Mouse (Mus musculus): ENCODE measurements around the gene Kazald1. TPM values are rescaled to one million over a fixed set of nuclear protein-coding genes. Genes with fewer than 3 reads are reported as not detected.
A peak's percentile ranks its signal among the peaks of the same experiment; 100 is the strongest.

Kazald1 gene
- polyA plus RNA-seq, 1 experiment = 0.67 TPM

GRCm38 (mm10) chr19:45081841-45082550 is 7.0 kb downstream of the Kazald1 start:
- Histone ChIP-seq H3K4me1 (ENCODE audit: control insufficient read depth, insufficient read depth, low read length) (peaks cover 2% of the 10 kb centered on the region), H3K27me3 (ENCODE audit: control insufficient read depth, insufficient read depth, low read length, poor library complexity, severe bottlenecking) (peaks cover 5% of the 10 kb centered on the region; the same call in 1 of the 2 replicates), H3K4me3 (ENCODE audit: low read depth, low read length) (no peak overlapping the region), H3K9me3 (replicated peaks; ENCODE audit: control insufficient read depth, insufficient read depth, low read length, poor library complexity, severe bottlenecking) (no peaks in the 10 kb centered on the region), H3K9ac (ENCODE audit: low read depth, poor library complexity, severe bottlenecking) (no peak overlapping the region), H3K36me3 (ENCODE audit: control insufficient read depth, insufficient read depth, low read length, poor library complexity, severe bottlenecking) (no peaks in the 10 kb centered on the region), H3K27ac (ENCODE audit: insufficient read depth, low read length) (no peak overlapping the region)
- TF ChIP-seq CTCF (IDR thresholded peaks at IDR 0.05; ENCODE audit: low read depth, low read length) = peak; percentile 63
- no peak for TF ChIP-seq POLR2A (IDR thresholded peaks at IDR 0.05; ENCODE audit: insufficient read depth, low read length)

GRCm38 (mm10) chr19:45097868-45098267 is 22.8 kb downstream of the Kazald1 start:
- Histone ChIP-seq H3K9ac (ENCODE audit: low read depth, poor library complexity, severe bottlenecking) (no peak overlapping the region), H3K27me3 (ENCODE audit: control insufficient read depth, insufficient read depth, low read length, poor library complexity, severe bottlenecking) (no peaks in the 10 kb centered on the region), H3K4me1 (ENCODE audit: control insufficient read depth, insufficient read depth, low read length) (no peaks in the 10 kb centered on the region), H3K36me3 (ENCODE audit: control insufficient read depth, insufficient read depth, low read length, poor library complexity, severe bottlenecking) (no peaks in the 10 kb centered on the region), H3K27ac (ENCODE audit: insufficient read depth, low read length) (no peak overlapping the region), H3K4me3 (ENCODE audit: low read depth, low read length) (no peak overlapping the region), H3K9me3 (replicated peaks; ENCODE audit: control insufficient read depth, insufficient read depth, low read length, poor library complexity, severe bottlenecking) (no peaks in the 10 kb centered on the region)
- no peak for TF ChIP-seq POLR2A (IDR thresholded peaks at IDR 0.05; ENCODE audit: insufficient read depth, low read length)
- 0 out of 2 replicates have a peak, but pooled peaks have one; percentile 29 for TF ChIP-seq EP300 (IDR thresholded peaks at IDR 0.05; ENCODE audit: insufficient read depth, low read depth, low read length)

- Histone ChIP-seq H3K9ac (ENCODE audit: low read depth, poor library complexity, severe bottlenecking) (no peak overlapping the region), H3K9me3 (replicated peaks; ENCODE audit: control insufficient read depth, insufficient read depth, low read length, poor library complexity, severe bottlenecking) (no peaks in the 10 kb centered on the region), H3K27me3 (ENCODE audit: control insufficient read depth, insufficient read depth, low read length, poor library complexity, severe bottlenecking) (no peaks in the 10 kb centered on the region), H3K27ac (ENCODE audit: insufficient read depth, low read length) (no peak overlapping the region), H3K36me3 (ENCODE audit: control insufficient read depth, insufficient read depth, low read length, poor library complexity, severe bottlenecking) (no peaks in the 10 kb centered on the region), H3K4me3 (ENCODE audit: low read depth, low read length) (no peak overlapping the region), H3K4me1 (ENCODE audit: control insufficient read depth, insufficient read depth, low read length) (no peaks in the 10 kb centered on the region)
- no peak for TF ChIP-seq EP300 (IDR thresholded peaks at IDR 0.05; ENCODE audit: insufficient read depth, low read depth, low read length)
- peak; percentile 24 for TF ChIP-seq CTCF (IDR thresholded peaks at IDR 0.05; ENCODE audit: low read depth, low read length)
Measured at GRCm38 (mm10) chr19:45100486-45101270, 25.6 kb downstream of the Kazald1 start.

- TF ChIP-seq CTCF (IDR thresholded peaks at IDR 0.05; ENCODE audit: low read depth, low read length) (no peak), POLR2A (IDR thresholded peaks at IDR 0.05; ENCODE audit: insufficient read depth, low read length) (no peak), EP300 (IDR thresholded peaks at IDR 0.05; ENCODE audit: insufficient read depth, low read depth, low read length) (no peak)
- no peaks in the 10 kb centered on the region for H3K27me3 ChIP-seq (ENCODE audit: control insufficient read depth, insufficient read depth, low read length, poor library complexity, severe bottlenecking)
- H3K9ac ChIP-seq (ENCODE audit: low read depth, poor library complexity, severe bottlenecking) = no peak overlapping the region
- H3K4me1 ChIP-seq (ENCODE audit: control insufficient read depth, insufficient read depth, low read length) = no peaks in the 10 kb centered on the region
- H3K27ac ChIP-seq (ENCODE audit: insufficient read depth, low read length) = no peak overlapping the region
- no peaks in the 10 kb centered on the region for H3K36me3 ChIP-seq (ENCODE audit: control insufficient read depth, insufficient read depth, low read length, poor library complexity, severe bottlenecking)
- H3K9me3 ChIP-seq (replicated peaks; ENCODE audit: control insufficient read depth, insufficient read depth, low read length, poor library complexity, severe bottlenecking) = no peaks in the 10 kb centered on the region
- no peak overlapping the region for H3K4me3 ChIP-seq (ENCODE audit: low read depth, low read length)
Measured at GRCm38 (mm10) chr19:45105591-45105990, 30.6 kb downstream of the Kazald1 start.

GRCm38 (mm10) chr19:45106689-45107088 is 31.6 kb downstream of the Kazald1 start:
- TF ChIP-seq POLR2A (IDR thresholded peaks at IDR 0.05; ENCODE audit: insufficient read depth, low read length) (no peak), CTCF (IDR thresholded peaks at IDR 0.05; ENCODE audit: low read depth, low read length) (no peak), EP300 (IDR thresholded peaks at IDR 0.05; ENCODE audit: insufficient read depth, low read depth, low read length) (no peak)
- Histone ChIP-seq H3K36me3 (ENCODE audit: control insufficient read depth, insufficient read depth, low read length, poor library complexity, severe bottlenecking) (no peaks in the 10 kb centered on the region), H3K9ac (ENCODE audit: low read depth, poor library complexity, severe bottlenecking) (no peak overlapping the region), H3K4me3 (ENCODE audit: low read depth, low read length) (no peak overlapping the region), H3K27ac (ENCODE audit: insufficient read depth, low read length) (no peak overlapping the region), H3K4me1 (ENCODE audit: control insufficient read depth, insufficient read depth, low read length) (no peaks in the 10 kb centered on the region), H3K27me3 (ENCODE audit: control insufficient read depth, insufficient read depth, low read length, poor library complexity, severe bottlenecking) (no peaks in the 10 kb centered on the region), H3K9me3 (replicated peaks; ENCODE audit: control insufficient read depth, insufficient read depth, low read length, poor library complexity, severe bottlenecking) (no peaks in the 10 kb centered on the region)

GRCm38 (mm10) chr19:45110681-45111080 is 35.6 kb downstream of the Kazald1 start:
- no peaks in the 10 kb centered on the region for H3K9me3 ChIP-seq (replicated peaks; ENCODE audit: control insufficient read depth, insufficient read depth, low read length, poor library complexity, severe bottlenecking)
- H3K4me3 ChIP-seq (ENCODE audit: low read depth, low read length) = no peak overlapping the region
- H3K27ac ChIP-seq (ENCODE audit: insufficient read depth, low read length) = no peak overlapping the region
- TF ChIP-seq POLR2A (IDR thresholded peaks at IDR 0.05; ENCODE audit: insufficient read depth, low read length) (no peak), CTCF (IDR thresholded peaks at IDR 0.05; ENCODE audit: low read depth, low read length) (no peak), EP300 (IDR thresholded peaks at IDR 0.05; ENCODE audit: insufficient read depth, low read depth, low read length) (no peak)
- H3K9ac ChIP-seq (ENCODE audit: low read depth, poor library complexity, severe bottlenecking) = no peak overlapping the region
- H3K27me3 ChIP-seq (ENCODE audit: control insufficient read depth, insufficient read depth, low read length, poor library complexity, severe bottlenecking) = no peaks in the 10 kb centered on the region
- H3K36me3 ChIP-seq (ENCODE audit: control insufficient read depth, insufficient read depth, low read length, poor library complexity, severe bottlenecking) = no peaks in the 10 kb centered on the region
- H3K4me1 ChIP-seq (ENCODE audit: control insufficient read depth, insufficient read depth, low read length) = no peaks in the 10 kb centered on the region
